Mouse (Mus musculus): Measurements from ENCODE around the gene Smim10l2a. TPM values are rescaled to one million over a fixed set of nuclear protein-coding genes. Genes with fewer than 3 reads are reported as not detected.
"Not testable (repeated sequence)": the region's sequence is repeated elsewhere in the genome, so short reads cannot be mapped to it uniquely, and the experiment has no call there.

Smim10l2a gene
- polyA plus RNA-seq (2014; fragmentation: Nextera tagmentation; extraction: Ambion mirVana) = 2.9 and 3.4 TPM in 2 replicates

DNA sequence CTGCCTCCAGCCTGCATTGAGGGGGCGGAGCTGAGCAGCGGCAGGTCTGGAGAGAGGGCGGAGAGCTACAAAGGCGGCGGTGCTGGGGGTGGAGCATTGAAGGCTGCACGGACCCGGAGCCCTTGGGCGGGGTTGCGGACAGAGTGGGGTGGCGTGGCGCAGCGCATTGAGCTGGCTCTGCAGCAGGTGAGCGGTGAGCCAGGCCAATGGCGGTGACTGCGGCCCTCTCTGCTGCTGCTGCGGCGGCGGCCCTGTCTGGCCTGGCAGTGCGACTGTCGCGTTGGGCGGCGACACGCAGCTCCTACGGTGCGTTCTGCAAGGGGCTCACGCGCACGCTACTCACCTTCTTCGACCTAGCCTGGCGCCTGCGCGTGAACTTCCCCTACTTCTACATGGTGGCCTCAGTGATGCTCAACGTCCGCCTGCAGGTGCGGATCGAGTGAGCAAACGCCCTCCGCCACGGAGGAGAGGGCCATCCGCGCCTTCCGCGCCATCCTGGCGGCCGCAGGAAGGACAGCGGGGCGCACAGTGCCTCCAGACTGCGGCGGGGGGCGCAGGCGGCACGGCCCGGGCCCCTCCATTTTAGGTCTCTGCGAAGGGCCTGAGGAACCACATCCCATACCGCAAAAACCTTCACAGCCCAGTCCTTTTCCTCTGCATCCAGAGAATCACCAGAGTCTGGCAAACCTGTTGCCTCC, at the start of gene Smim10l2a:
Gene Smim10l2a (plus strand): TSS at position 156 of the 698 bp plus-strand sequence.
- H3K27ac ChIP-seq (ENCODE audit: low read depth, low read length) = not testable (repeated sequence)
- ATAC-seq (ENCODE audit: insufficient read depth, low FRiP score, low TSS enrichment) = peak; percentile 55

DNA sequence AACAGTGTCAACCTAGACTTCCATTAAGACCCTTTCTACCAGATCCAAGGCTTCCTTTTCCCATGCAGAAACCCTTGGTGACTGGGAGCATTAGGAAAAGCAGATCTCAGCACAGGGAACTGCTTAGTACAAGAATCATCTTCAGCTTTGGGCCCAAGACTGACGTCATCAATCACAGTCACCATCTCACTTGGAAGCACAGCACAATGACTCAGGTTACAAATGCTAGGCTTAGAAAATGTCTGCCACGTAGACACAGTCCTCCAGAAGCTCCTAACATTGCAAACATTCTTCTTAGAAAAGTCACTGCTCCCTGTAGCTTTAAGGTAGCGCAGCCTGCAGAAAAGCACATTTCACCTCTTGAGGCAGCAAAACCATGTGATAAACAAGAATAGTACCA, 42.3 kb upstream of the Smim10l2a start:
- H3K36me3 ChIP-seq (ENCODE audit: control insufficient read depth, insufficient read depth, low read length) = no peaks in the 10 kb centered on the region
- no peaks in the 10 kb centered on the region for H3K4me1 ChIP-seq (ENCODE audit: control insufficient read depth, insufficient read depth, low read length)
- H3K27ac ChIP-seq (ENCODE audit: low read depth, low read length) = no peak overlapping the region
- WGBS = 64% methylated on average over 3 of the region's 3 CpGs
- no peak overlapping the region for H3K9ac ChIP-seq (ENCODE audit: low read length)
- DNase-seq (ENCODE audit: low spot score) = no peak
- no peak overlapping the region for H3K4me3 ChIP-seq (ENCODE audit: low read depth, low read length)
- H3K4me2 ChIP-seq (ENCODE audit: low read depth) = no peak overlapping the region
- ATAC-seq (ENCODE audit: insufficient read depth, low FRiP score, low TSS enrichment) = no peak
- H3K27me3 ChIP-seq (ENCODE audit: control insufficient read depth, insufficient read depth, low read length) = no peaks in the 10 kb centered on the region
- no peaks in the 10 kb centered on the region for H3K9me3 ChIP-seq (ENCODE audit: control insufficient read depth, low read length)

More for the DNA sequence above, at the start of gene Smim10l2a:
- peak; percentile 49 for DNase-seq (ENCODE audit: low spot score)
- H3K27me3 ChIP-seq (ENCODE audit: control insufficient read depth, insufficient read depth, low read length); H3K9me3 ChIP-seq (ENCODE audit: control insufficient read depth, low read length); H3K36me3 ChIP-seq (ENCODE audit: control insufficient read depth, insufficient read depth, low read length); H3K4me1 ChIP-seq (ENCODE audit: control insufficient read depth, insufficient read depth, low read length): not testable (repeated sequence)
- WGBS = 17% methylated on average over 52 of the region's 56 CpGs
- peak within 1 kb of the TSS; percentile 48 for H3K4me2 ChIP-seq (ENCODE audit: low read depth)
- peak within 1 kb of the TSS; percentile 31; the same call in 1 of the 2 replicates for H3K9ac ChIP-seq (ENCODE audit: low read length)
- H3K4me3 ChIP-seq (ENCODE audit: low read depth, low read length) = peak within 1 kb of the TSS; percentile 39

DNA sequence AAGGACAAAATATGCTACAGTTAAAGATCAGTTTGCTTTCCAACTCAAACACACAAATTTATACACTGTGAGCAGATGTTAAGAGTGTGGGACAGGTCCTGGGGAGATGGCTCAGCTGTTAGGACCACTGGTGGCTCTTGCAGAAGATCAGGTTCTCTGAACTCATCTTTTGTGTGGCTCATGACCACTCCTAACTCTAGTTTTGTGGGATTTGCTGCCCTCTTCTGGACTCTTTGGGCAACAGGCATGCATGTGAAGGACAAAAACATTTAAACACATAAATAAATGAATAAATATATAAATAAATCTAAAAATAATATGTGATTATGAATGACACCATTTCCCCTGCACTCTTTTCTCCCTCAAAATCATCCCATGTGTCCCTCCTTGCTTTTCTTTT, 34.1 kb upstream of the Smim10l2a start:
- Histone ChIP-seq H3K4me2 (ENCODE audit: low read depth) (no peak overlapping the region), H3K27me3 (ENCODE audit: control insufficient read depth, insufficient read depth, low read length) (no peaks in the 10 kb centered on the region), H3K27ac (ENCODE audit: low read depth, low read length) (no peak overlapping the region), H3K9me3 (ENCODE audit: control insufficient read depth, low read length) (no peaks in the 10 kb centered on the region), H3K4me1 (ENCODE audit: control insufficient read depth, insufficient read depth, low read length) (no peaks in the 10 kb centered on the region), H3K9ac (ENCODE audit: low read length) (no peak overlapping the region), H3K4me3 (ENCODE audit: low read depth, low read length) (no peak overlapping the region), H3K36me3 (ENCODE audit: control insufficient read depth, insufficient read depth, low read length) (no peaks in the 10 kb centered on the region)
- peak; percentile 31 for DNase-seq (ENCODE audit: low spot score)
- no peak; the same call in 1 of the 2 replicates for ATAC-seq (ENCODE audit: insufficient read depth, low FRiP score, low TSS enrichment)

GRCm38 (mm10) chrX:56342921-56343320, 31.5 kb upstream of the Smim10l2a start:
- no peaks in the 10 kb centered on the region for H3K9me3 ChIP-seq (ENCODE audit: control insufficient read depth, low read length)
- no peak overlapping the region for H3K27ac ChIP-seq (ENCODE audit: low read depth, low read length)
- no peak for DNase-seq (ENCODE audit: low spot score)
- no peaks in the 10 kb centered on the region for H3K4me1 ChIP-seq (ENCODE audit: control insufficient read depth, insufficient read depth, low read length)
- H3K36me3 ChIP-seq (ENCODE audit: control insufficient read depth, insufficient read depth, low read length) = no peaks in the 10 kb centered on the region
- H3K4me3 ChIP-seq (ENCODE audit: low read depth, low read length) = no peak overlapping the region
- H3K9ac ChIP-seq (ENCODE audit: low read length) = no peak overlapping the region
- 86% methylated on average over 3 of the region's 3 CpGs for WGBS
- no peak overlapping the region for H3K4me2 ChIP-seq (ENCODE audit: low read depth)
- no peaks in the 10 kb centered on the region for H3K27me3 ChIP-seq (ENCODE audit: control insufficient read depth, insufficient read depth, low read length)
- no peak for ATAC-seq (ENCODE audit: insufficient read depth, low FRiP score, low TSS enrichment)

GRCm38 (mm10) chrX:56346176-56346931, 28.0 kb upstream of the Smim10l2a start, which contains the start of gene Zfp449:
TSS of gene Zfp449 (plus strand) at chrX:56346400.
- H3K27ac ChIP-seq (ENCODE audit: low read depth, low read length) = no peak within 1 kb of the TSS
- peak; percentile 95 for ATAC-seq (ENCODE audit: insufficient read depth, low FRiP score, low TSS enrichment)
- WGBS = 18% methylated on average over 39 of the region's 39 CpGs

GRCm38 (mm10) chrX:56346932-56347253, 27.5 kb upstream of the Smim10l2a start:
- Histone ChIP-seq H3K27me3 (ENCODE audit: control insufficient read depth, insufficient read depth, low read length) (no peaks in the 10 kb centered on the region), H3K36me3 (ENCODE audit: control insufficient read depth, insufficient read depth, low read length) (no peaks in the 10 kb centered on the region), H3K4me1 (ENCODE audit: control insufficient read depth, insufficient read depth, low read length) (no peaks in the 10 kb centered on the region), H3K9ac (ENCODE audit: low read length) (peak overlapping the region; percentile 47), H3K4me2 (ENCODE audit: low read depth) (peak overlapping the region; percentile 38), H3K9me3 (ENCODE audit: control insufficient read depth, low read length) (no peaks in the 10 kb centered on the region), H3K4me3 (ENCODE audit: low read depth, low read length) (peak overlapping the region; percentile 50), H3K27ac (ENCODE audit: low read depth, low read length) (no peak overlapping the region)
- ATAC-seq (ENCODE audit: insufficient read depth, low FRiP score, low TSS enrichment) = 0 out of 2 replicates have a peak, but pooled peaks have one; percentile 5
- peak; percentile 9 for DNase-seq (ENCODE audit: low spot score)
- 42% methylated on average over 8 of the region's 8 CpGs for WGBS

More at GRCm38 (mm10) chrX:56346176-56346931, 28.0 kb upstream of the Smim10l2a start, which contains the start of gene Zfp449:
- Histone ChIP-seq H3K36me3 (ENCODE audit: control insufficient read depth, insufficient read depth, low read length) (no peaks in the 10 kb centered on the region), H3K4me1 (ENCODE audit: control insufficient read depth, insufficient read depth, low read length) (no peaks in the 10 kb centered on the region), H3K9ac (ENCODE audit: low read length) (peak within 1 kb of the TSS; percentile 47), H3K4me3 (ENCODE audit: low read depth, low read length) (peak within 1 kb of the TSS; percentile 50), H3K4me2 (ENCODE audit: low read depth) (peak within 1 kb of the TSS; percentile 38), H3K27me3 (ENCODE audit: control insufficient read depth, insufficient read depth, low read length) (no peaks in the 10 kb centered on the region), H3K9me3 (ENCODE audit: control insufficient read depth, low read length) (no peaks in the 10 kb centered on the region)
- peak; percentile 88 for DNase-seq (ENCODE audit: low spot score)

- no peaks in the 10 kb centered on the region for H3K9me3 ChIP-seq (ENCODE audit: control insufficient read depth, low read length)
- H3K9ac ChIP-seq (ENCODE audit: low read length) = no peak overlapping the region
- no peak overlapping the region for H3K4me2 ChIP-seq (ENCODE audit: low read depth)
- H3K4me1 ChIP-seq (ENCODE audit: control insufficient read depth, insufficient read depth, low read length) = no peaks in the 10 kb centered on the region
- H3K27ac ChIP-seq (ENCODE audit: low read depth, low read length) = no peak overlapping the region
- DNase-seq (ENCODE audit: low spot score) (no peak), ATAC-seq (ENCODE audit: insufficient read depth, low FRiP score, low TSS enrichment) (no peak)
- H3K4me3 ChIP-seq (ENCODE audit: low read depth, low read length) = no peak overlapping the region
- H3K27me3 ChIP-seq (ENCODE audit: control insufficient read depth, insufficient read depth, low read length) = no peaks in the 10 kb centered on the region
- no peaks in the 10 kb centered on the region for H3K36me3 ChIP-seq (ENCODE audit: control insufficient read depth, insufficient read depth, low read length)
- WGBS = 81% methylated on average over 2 of the region's 2 CpGs
These were observed 6.5 kb downstream of the Smim10l2a start for GRCm38 (mm10) chrX:56380852-56381251.

DNA sequence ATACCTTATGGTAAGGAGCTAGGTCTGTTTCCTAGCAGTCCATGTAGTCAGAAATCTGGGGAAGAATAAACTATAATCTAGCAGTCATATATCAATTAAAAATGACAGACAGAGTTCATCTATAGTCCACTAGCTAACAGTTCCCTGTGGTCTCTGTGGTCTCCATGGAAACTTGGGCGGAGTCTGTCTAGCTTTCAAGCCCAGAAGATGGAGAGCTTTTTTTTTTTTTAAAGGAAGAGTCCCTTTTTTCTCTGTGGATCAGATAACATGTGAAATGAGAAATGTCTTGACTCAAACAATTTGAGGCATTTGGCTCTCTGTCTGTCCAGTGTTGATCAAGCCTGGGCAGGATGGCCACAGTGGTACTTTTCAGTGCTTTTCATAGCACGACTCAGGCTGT, 9.8 kb downstream of the Smim10l2a start:
- ATAC-seq (ENCODE audit: insufficient read depth, low FRiP score, low TSS enrichment) (no peak), DNase-seq (ENCODE audit: low spot score) (no peak)
- 88% methylated on average over 2 of the region's 2 CpGs for WGBS

More for the DNA sequence above, 9.8 kb downstream of the Smim10l2a start:
- Histone ChIP-seq H3K9me3 (ENCODE audit: control insufficient read depth, low read length) (no peaks in the 10 kb centered on the region), H3K27ac (ENCODE audit: low read depth, low read length) (no peak overlapping the region), H3K4me1 (ENCODE audit: control insufficient read depth, insufficient read depth, low read length) (no peaks in the 10 kb centered on the region), H3K27me3 (ENCODE audit: control insufficient read depth, insufficient read depth, low read length) (no peaks in the 10 kb centered on the region), H3K9ac (ENCODE audit: low read length) (no peak overlapping the region), H3K4me2 (ENCODE audit: low read depth) (no peak overlapping the region), H3K36me3 (ENCODE audit: control insufficient read depth, insufficient read depth, low read length) (no peaks in the 10 kb centered on the region), H3K4me3 (ENCODE audit: low read depth, low read length) (no peak overlapping the region)
